Mouse (Mus musculus): ENCODE data around the gene Gm5935.
"Not testable (repeated sequence)": the region's sequence is repeated elsewhere in the genome, so short reads cannot be mapped to it uniquely, and the experiment has no call there.

Gm5935 gene

DNA sequence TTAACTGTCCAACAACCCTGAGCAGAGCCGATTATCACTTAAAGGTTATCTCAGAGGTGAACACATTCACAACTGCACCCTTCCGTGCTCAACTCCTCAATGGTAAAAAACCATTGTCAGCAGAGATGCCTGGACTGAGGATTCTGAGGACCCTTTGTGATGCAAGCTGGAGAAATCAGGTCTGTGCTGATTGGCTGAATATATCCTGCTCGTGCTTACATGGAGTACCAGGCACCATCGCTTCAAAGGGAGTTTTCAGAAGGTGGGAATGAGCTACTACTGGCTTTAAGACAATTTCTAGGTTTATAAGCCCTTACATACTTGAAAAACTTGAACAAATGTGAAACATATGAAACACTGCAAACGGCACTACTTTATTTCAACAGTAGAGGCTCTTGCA, at the start of gene Gm5935:
Gene Gm5935 (minus strand): TSS at position 101 of the 400 bp plus-strand sequence.
- in situ Hi-C loops (cut with MboI; ENCODE audit: unreplicated experiment in 2 of 2) = not testable (repeated sequence)

All from v-Abl transformed pro-B cells (cell line).